Mouse (Mus musculus): ENCODE data around the gene Gm42957.
"Not testable (repeated sequence)": the region's sequence is repeated elsewhere in the genome, so short reads cannot be mapped to it uniquely, and the experiment has no call there.

Gene Gm42957

DNA sequence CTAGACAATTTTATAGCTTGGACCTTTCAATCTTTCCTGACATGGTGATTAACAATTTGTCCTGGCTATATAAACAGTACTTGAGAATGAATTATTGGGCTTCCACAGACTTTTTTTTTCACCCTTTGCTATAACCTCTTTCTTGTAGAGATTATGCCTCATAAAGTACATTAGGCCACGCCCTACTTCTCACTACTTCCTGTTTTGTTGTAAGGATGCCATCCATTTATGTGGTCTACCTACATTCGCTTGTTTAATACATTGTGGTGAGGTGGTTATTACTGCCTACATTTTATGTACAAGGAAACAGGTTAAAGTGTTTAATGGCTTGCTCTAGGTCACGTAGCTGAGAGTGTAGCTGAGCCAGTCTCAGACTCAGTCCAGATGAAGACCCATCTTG lies 39.9 kb downstream of the Gm42957 start:
- peak; percentile 32 for DNase-seq (ENCODE audit: low read depth)

DNA sequence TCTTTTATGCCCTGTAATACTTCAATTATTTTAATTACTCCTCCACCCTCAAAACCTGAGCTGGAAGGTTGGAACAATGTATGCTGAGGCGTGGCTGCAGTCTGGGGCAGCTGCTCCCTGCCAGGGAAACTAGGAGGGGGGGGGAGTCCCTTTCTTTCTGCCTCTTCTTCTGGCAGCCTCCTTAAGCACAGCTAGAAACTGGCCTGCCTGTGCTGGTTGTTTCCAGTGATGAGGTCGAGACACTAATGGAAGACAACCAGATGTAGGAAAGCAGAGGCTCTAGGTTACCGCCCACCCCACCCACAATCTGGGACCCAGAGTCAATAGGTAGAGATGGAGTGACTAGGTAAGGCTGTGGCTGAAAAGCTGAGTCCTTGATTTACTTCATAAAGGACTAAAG lies 40.4 kb downstream of the Gm42957 start:
- DNase-seq (ENCODE audit: low read depth), result no peak

DNA sequence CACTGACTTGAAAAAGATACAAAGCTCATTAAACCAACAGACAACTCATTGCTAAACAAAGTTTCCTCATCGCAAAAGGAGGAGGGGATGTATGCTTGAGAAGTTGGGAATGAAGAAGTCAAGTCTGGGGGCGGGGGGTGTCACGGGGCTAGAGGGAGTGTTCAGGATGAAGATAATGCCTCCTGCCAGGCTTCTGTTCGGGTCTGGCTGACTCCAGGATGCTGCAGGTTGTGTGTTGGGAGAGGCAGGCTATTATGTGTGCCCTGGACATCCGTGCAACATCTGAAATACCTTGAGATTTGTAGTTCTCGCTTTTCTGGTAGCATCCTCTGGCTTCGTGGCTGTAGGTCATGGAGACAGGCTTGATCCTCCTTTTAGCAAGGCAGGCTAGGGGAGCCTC lies 43.2 kb downstream of the Gm42957 start:
- no peak for DNase-seq (ENCODE audit: low read depth)

DNA sequence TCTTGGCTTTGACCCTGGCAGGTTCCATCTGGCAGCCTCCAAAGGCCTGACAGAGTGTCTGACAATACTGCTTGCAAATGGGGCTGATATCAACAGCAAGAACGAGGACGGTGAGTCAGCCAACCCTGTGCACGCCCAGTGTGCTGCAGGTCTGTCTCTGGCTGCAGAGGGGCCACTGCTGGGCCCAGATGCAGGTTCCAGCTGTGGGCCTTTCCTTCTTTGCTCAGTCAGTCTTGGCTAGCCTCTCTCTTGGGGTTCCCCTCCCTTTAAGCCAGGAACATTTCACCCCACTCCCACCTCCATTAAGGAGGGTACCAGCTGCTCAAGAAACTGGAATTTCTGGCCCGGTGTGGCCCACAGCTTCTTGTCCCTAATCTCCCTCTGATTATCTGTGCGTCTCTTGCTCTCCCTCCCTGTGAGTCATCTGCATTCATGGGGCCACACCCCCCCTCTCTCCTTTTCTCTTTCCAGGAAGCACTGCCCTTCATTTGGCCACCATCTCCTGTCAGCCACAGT lies 43.9 kb downstream of the Gm42957 start:
- DNase-seq (ENCODE audit: low read depth), result peak; percentile 62

DNA sequence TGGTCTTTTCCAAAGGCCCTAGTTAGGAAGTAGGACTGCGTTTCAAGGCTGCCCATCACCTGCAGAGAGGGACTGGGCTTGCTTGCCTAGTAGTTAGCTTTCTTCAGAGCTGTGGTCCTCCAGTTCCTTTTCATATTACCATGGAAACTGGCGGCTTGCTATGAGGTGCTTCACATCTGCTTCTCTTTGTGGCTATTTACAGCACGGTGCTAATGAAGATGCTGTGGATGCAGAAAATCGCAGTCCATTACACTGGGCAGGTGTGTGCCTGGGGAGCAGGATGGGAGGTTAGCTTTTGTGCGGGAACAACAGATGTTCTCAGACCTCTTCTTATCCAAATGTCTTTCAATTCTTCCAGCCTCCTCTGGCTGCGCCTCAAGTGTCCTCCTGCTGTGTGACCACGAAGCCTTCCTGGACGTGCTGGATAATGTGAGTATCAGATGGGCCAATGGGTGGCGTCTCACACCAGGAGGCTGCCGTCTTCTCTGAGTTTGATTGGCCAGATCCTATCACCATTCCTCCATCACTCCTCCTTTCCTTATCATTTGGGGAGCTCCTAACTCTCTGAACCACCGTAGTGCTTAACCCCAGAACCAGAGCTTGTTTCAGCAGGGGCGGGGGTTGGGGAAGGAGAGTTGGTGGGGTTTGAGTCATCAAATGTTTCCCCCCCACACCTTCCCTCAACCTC lies 45.1 kb downstream of the Gm42957 start:
- DNase-seq (ENCODE audit: low read depth), result no peak

DNA sequence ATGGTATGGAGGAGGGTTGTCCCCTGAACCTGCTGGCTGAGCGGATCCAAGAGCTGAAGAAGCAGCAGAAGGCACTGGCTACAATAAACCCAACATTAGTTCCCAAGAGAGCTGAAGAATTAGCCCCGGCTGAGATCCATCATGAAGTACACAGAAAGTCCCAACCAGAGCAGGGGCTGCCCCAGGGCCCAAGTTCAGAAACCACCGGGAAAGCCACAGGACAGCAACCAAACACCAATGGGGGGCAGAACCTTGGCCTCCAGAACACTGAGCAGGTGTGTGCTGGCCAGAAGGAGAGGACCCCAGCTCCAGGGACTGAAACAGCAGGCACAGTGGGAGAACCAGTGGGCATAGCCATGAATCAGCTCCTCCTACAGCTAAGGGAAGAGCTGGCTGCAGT lies 48.2 kb downstream of the Gm42957 start:
- DNase-seq (ENCODE audit: low read depth), result no peak

DNA sequence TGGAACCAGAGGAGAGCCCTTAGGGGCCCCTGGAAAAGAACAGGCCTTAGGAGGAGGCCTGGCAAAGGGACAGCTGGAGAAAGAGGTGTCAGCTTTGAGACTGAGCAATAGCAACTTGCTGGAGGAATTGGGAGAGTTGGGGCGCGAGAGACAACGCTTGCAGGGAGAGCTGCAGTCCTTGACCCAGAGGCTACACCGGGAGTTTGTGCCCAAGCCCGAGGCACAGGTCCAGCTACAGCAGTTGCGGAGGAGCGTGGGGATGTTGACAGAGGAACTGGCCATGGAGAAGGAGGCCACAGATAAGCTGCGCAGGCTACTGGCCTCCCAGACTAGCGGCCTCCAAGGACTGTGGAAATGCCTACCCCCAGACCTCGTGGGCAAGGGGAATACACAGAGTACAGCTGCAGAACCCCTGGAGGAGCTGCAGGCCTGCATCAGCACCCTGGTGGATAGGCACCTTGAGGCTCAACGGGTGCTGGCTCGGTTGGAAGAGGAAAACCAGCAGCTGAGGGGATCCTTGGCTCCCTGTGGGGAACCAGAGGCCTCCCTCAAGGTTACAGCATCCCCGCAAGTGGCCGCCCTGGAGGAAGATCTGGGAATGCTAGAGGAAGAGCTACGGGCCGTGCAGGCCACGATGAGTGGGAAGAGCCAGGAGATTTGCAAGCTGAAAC lies 49.0 kb downstream of the Gm42957 start:
- DNase-seq (ENCODE audit: low read depth), result no peak

DNA sequence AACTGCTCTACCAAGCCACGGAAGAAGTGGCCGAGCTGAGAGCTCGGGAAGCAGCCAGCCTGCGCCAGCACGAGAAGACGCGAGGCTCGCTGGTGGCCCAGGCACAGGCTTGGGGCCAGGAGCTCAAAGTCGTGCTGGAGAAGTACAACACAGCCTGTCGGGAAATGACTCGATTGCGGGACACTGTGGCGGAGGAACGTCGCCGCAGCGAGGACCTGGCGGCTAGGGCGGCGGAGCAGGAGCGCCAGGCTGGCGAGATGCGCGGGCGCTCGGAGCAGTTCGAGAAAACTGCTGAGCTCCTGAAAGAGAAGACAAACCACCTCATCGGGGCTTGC lies 49.5 kb downstream of the Gm42957 start:
- DNase-seq (ENCODE audit: low read depth), result no peak

DNA sequence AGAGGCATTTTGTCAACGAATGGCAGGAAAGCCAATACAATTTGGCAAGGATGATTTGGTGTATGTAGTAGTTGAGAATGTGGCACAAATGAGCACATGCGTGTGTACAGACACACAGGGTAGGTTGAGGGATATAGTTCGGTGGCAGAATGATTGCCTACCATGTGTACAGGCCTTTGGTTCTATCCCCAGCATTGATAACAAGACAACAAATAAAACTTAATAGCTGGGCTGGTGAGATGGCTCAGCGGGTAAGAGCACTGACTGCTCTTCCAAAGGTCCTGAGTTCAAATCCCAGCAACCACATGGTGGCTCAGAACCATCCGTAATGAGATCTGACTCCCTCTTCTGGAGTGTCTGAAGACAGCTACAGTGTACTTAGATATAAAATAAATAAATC lies 50.8 kb downstream of the Gm42957 start:
- DNase-seq (ENCODE audit: low read depth), result not testable (repeated sequence)

DNA sequence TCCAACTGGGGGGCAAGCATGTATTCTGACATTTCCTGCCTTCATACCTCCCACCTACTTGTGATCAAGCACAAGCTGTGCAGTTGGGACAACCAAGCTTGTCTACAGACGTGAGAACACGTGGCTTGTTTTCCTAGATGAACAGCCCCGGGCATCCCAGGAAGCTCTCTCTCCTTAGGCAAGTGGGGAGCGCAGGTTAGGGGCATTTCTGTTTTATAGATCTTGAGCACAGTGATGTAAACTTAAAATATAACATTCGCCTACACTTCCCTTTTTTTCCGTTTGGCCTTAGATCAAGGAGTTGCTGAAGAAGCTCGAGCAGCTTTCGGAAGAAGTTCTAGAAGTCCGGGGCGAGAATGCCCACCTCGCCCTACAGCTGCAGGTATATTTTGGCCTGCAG lies 53.6 kb downstream of the Gm42957 start:
- DNase-seq (ENCODE audit: low read depth), result no peak

DNA sequence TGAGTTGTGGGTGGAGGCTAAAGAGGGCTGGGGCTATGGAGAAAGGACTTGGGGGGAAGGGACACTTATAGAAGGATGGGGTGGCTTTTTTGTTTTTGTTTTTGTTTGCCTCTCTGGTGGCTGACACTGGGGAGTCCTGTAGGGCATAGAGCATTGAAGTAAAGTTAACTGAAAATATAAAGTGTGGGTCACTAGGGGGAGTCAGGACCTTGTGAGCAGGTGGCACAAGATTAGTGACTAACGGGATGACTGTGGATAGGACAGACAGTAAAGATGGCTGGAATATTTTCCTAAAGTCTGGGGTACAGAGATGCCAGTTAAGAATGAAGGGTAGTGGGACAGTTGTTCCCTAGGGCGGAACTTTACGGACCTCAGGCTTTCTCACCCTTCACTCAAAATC lies 55.0 kb downstream of the Gm42957 start:
- peak; percentile 48 for DNase-seq (ENCODE audit: low read depth)

DNA sequence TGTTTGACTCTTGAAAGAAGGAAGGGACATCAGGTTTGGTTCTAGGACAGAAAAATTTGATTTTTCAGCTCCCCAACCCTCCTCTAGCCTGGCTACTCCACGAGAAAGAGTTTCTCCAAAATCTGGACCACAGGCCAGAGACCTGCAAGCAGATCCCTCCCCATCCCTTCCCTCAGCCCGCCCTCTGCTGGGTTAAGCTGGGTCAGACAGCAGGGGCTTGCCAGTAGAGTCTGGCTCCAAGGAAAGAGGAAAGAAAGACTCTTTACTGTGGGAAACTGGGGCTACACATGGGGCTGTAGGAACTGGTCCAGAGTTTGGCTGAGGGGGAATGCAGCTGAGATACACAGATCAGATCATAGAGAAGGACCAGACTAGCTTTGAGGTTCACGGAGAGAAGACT lies 57.2 kb downstream of the Gm42957 start:
- peak; percentile 33 for DNase-seq (ENCODE audit: low read depth)

DNA sequence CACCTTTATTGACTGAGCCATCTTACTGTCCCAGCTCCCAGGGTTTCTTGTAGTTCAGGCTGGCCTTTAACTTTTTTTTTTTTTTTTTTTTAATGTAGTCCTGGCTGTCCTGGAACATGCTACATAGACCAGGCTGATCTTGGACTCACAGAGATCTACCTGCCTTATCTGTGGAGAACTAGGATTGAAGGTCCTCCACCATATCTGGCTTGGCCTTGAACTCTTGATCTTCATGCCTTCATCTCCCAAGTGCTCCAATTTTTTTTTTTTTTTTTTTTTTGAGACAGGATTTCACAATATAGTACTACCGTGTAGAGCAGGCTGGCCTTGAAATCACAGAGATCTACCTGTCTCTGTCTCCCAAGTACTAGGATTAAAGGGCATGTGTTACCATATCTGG lies 58.3 kb downstream of the Gm42957 start:
- DNase-seq (ENCODE audit: low read depth), result no peak

DNA sequence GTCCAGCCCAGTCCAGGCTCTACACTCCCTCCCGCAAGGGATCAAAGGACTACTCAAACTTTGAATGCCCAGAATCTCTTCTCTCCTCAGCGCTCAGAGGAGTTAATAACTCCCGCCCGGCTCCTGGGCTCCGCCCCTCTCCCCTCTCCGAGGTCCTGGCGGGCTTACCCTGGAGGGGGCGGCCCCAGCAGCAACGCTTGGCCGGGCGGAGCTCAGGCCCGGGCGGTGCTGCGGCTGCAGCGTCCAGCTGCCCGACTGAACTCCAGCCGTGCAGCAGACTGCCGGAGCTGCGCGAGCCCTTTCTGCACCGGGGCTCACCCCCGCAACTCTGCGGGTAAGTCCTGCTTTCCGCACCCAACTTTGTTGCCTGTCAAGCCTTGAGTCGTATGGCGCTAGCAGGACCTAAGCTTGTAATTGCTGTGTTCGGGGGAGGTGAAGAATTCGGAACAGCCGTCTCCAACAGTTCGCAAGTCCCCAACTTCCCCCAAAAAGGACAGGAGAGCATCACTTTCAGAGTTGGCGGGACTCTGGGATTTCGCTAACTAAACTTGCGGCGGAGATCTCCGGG lies 61.0 kb downstream of the Gm42957 start, which contains the start of gene Pias3:
Pias3 (plus strand) TSS at position 187 of the 568 bp plus-strand sequence.
- DNase-seq (ENCODE audit: low read depth), result peak; percentile 87

DNA sequence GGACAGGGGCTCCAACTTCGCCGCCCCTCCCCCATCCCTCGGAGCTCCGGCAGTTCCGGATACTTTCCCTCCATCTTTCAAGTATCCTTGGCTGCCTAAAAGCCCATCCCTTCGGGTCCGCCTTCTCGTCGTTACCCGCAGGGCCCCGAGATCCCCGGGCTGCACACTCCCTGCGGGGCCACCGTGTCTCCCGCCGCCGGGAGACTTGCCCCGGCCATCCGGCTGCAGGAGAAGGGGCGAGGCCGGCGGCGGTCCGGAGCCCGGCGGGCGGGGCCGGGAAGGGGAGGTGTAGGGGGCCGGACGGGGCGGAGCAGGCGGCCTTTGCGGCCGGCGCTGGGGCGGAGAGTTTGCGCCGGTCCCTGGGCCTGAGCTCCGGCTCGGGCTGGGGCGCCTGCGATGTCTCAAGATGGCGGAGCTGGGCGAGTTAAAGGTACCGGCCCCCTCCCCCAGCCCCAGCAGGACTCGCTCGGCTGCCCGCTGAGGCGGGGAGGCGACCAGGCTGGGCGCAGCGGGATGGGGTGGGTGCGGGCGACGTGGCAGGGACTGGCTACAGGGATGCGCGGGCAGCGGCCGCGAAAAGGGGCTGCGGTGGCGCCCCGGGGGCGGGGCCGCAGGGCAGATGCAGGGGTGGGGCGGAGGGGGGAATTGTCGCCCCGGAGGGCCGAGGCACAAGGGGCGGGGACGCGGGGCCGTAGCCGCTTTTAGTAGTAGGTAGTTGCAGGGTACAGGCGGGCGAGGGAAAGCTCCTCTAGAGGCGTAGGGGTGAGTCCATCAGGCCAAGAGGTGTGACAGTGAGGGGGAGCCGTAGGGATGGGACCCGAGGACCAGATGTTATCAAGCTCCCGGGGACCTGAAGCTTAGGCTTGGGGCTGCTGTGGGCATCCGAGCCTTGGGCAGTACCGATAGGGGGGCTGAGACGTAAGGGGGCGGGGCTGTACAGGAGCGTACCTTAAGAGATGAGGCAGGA lies 61.8 kb downstream of the Gm42957 start:
- DNase-seq (ENCODE audit: low read depth), result peak; percentile 86

DNA sequence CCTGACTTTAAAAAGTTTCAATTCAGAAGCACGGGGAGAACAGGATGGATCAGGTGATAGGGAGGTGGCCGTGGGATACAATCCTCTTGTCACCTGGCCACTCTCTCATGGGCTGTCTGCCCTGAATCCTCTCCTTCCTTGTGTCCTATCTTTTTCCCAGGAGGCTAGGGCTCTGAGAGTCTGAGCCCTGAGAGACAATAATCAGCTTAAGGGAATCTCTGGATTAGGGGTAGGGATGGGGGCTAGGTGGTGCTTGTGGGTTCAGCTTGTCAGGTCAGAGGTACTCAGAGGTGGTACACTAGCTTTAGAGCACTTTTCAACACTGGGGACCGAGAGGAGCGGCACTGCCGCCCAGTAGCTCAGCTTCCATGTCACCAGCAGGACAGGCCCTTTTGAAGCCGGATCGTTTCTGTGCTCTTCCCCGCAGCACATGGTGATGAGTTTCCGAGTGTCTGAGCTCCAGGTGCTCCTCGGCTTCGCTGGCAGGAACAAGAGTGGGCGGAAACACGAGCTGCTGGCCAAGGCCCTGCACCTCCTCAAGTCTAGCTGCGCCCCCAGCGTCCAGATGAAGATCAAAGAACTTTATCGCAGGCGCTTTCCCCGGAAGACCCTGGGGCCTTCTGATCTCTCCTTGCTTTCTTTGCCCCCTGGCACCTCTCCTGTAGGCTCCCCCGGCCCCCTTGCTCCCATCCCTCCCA lies 63.9 kb downstream of the Gm42957 start:
- DNase-seq (ENCODE audit: low read depth), result no peak

DNA sequence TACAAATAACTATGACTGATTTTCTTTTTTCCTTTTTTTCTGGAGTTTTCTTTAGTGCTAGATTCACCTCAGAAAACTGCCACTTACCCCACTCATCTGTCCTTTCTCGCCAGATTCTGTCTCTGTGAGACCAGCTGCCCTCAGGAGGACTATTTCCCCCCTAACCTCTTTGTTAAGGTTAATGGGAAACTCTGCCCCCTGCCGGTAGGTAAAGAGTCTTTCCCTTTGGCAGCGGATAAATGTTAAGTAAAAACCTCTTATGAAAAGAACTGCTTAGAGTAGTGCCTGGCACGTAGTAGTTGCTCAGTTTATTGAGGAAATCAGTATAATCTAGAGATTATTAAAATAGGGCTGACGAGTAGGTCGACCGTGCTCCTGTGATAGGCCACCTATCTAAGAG lies 65.1 kb downstream of the Gm42957 start:
- peak; percentile 69 for DNase-seq (ENCODE audit: low read depth)

DNA sequence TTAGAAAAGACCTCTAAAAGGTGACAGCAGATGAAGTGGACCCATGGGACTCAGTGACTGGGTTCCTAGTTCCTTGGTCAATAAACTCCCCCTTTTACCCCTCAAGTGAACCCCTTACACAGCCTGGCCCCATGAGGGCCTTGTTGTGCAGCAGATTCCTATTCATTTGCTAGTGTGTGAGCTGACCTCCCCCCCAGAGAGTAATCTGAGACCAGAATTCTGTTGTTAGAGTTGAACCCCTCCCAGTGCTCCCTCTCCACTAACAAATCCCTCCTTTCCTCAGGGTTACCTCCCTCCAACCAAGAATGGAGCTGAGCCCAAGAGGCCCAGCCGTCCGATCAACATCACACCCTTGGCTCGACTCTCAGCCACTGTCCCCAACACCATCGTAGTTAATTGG lies 65.7 kb downstream of the Gm42957 start:
- DNase-seq (ENCODE audit: low read depth), result no peak

All from 416B (cell line).